Mouse (Mus musculus): ENCODE data around the gene Faf1. TPM values are rescaled to one million over a fixed set of nuclear protein-coding genes. Genes with fewer than 3 reads are reported as not detected.

Gene Faf1
- polyA plus RNA-seq, 1 experiment from 2014 or later: 16.5 TPM

DNA sequence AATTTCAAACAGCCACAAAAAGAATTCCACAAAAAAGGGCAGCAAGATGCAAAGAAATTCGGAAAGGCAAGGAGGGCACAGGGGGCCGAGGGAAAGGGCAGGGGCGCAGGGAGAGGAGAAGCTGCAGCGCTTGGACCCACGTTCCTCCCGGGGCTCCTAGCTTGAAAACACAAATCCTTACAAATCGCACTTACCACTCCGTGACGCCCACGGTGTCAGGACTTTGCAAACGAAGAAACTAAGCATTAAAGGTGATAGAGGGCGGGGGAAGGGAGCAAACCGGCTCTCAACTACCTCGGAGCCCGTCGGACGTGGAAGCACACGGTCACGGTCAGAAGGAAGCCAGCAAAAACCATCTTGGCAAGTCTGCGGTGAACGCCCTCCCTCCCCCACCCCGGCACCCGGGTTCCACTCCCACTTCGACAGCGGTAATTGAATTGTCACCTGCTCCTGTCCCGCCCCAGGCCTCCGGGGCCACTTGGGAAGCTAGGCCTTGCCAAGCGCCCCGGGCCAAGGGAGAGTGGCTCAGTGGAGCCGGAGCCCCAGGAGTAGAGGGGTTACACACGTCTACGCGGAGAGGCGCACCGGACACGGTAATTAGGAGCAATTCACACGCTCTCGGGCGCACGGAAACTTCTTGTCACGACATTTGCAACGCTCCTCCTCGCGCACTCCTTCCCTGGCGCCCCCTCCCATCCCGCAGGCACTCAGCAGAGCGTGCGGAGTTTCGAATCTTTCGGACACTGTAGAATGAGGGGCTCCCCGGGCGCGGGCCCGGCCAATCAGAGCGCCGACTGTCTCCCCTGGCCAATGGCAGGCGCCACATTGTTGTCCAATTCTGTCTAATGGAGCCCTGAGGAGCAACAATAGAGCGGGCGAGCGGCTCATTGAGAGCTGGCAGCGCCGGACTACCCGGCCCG is 301.0 kb downstream of the Faf1 start, which contains the start of gene Dmrta2:
Dmrta2 (plus strand) TSS at position 906 of the 920 bp plus-strand sequence.
- DNase-seq: no peak
- peaks cover 18% of the 10 kb centered on the region for H3K4me1 ChIP-seq (replicated peaks)

DNA sequence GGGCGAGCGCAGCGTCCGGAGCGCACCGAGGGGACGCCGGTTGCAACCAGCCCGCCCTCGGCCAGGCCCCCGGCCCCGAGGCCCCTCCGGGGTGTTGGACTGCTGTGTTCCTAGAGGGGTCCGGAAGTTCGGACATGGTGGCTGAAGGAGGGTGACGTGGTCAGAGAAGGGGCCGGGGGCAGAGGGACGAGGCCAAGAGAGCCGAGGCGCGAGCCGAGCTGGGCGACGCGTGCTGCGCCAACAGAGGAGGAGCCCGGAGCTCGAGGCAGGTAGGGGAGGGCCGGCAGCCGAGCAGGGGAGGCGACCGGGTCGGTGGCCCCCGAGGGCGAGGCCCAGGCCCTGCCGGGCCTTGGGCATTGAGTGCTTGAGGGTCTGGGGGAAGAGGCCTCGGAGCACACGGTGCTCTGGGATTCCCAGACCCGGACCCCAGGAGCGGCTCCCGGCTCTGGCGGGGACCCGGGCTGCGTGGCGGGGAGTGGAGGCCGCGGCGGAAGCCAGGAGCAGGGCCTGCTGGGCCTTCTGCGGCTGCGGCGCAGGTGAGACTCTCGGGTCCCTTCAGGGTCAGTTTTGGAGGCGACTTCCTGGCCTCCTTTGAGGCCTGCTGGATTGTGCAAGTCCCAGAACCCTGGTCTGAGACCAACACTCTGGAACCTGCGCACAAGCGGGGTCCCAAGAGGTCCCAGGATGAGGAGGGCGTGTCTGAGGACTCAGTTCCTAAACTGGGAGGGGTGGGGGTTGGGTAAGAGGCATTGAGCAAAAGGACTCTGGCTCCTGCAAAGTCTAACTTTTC is 301.9 kb downstream of the Faf1 start:
- H3K4me2 ChIP-seq: peak overlapping the region; percentile 54
- ATAC-seq (ENCODE audit: low read depth): peak; percentile 40; the same call in 1 of the 2 replicates

More for the DNA sequence above, 301.0 kb downstream of the Faf1 start, which contains the start of gene Dmrta2:
- peaks cover 99% of the 10 kb centered on the region for H3K27me3 ChIP-seq
- no peak within 1 kb of the TSS for H3K27ac ChIP-seq
- 2% methylated on average over 64 of the region's 64 CpGs for WGBS (ENCODE audit: insufficient replicate concordance)
- no peak within 1 kb of the TSS for H3K9ac ChIP-seq
- 0 out of 2 replicates have a peak, but pooled peaks have one; percentile 11 for ATAC-seq (ENCODE audit: low read depth)
- H3K4me2 ChIP-seq: peak within 1 kb of the TSS; percentile 54
- H3K36me3 ChIP-seq: no peaks in the 10 kb centered on the region
- H3K4me3 ChIP-seq (replicated peaks): peak within 1 kb of the TSS; percentile 37
- no peaks in the 10 kb centered on the region for H3K9me3 ChIP-seq (replicated peaks)

DNA sequence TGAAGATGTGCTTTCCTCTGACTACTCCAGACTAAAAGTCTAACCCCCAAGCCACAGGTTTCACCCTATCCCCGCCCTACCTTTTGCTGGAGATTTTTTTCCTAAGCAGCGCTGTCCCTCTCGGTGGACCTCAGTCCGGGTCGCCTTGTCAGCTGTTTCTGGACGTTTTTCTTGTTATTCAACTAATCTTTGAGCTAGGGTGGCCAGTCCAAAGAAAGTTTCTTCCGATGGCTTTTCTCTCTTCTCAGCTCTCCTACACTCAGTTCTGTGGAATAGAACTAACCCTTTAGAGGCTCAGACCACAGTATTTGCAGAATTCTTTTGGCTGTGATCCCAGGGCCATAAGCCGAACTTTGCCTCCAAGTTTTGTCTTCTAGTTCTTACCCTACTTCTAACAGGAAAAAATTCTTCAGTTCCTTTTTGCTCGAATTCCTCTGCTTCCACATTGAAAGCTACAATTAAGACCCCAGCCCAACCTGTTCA is 302.5 kb downstream of the Faf1 start:
- Histone ChIP-seq H3K27me3 (peaks cover 100% of the 10 kb centered on the region), H3K4me2 (no peak overlapping the region), H3K9me3 (replicated peaks) (no peaks in the 10 kb centered on the region), H3K27ac (no peak overlapping the region), H3K9ac (no peak overlapping the region), H3K36me3 (no peaks in the 10 kb centered on the region), H3K4me3 (replicated peaks) (no peak overlapping the region), H3K4me1 (replicated peaks) (peaks cover 27% of the 10 kb centered on the region)
- no peak for ATAC-seq (ENCODE audit: low read depth)
- 5% methylated on average over 9 of the region's 9 CpGs for WGBS (ENCODE audit: insufficient replicate concordance)
- no peak for DNase-seq

More for the DNA sequence above, 301.9 kb downstream of the Faf1 start:
- Histone ChIP-seq H3K4me1 (replicated peaks) (peaks cover 21% of the 10 kb centered on the region), H3K9me3 (replicated peaks) (no peaks in the 10 kb centered on the region), H3K4me3 (replicated peaks) (peak overlapping the region; percentile 37), H3K27me3 (peaks cover 100% of the 10 kb centered on the region), H3K36me3 (no peaks in the 10 kb centered on the region), H3K9ac (no peak overlapping the region), H3K27ac (no peak overlapping the region)
- no peak for DNase-seq
- 5% methylated on average over 56 of the region's 56 CpGs for WGBS (ENCODE audit: insufficient replicate concordance)

DNA sequence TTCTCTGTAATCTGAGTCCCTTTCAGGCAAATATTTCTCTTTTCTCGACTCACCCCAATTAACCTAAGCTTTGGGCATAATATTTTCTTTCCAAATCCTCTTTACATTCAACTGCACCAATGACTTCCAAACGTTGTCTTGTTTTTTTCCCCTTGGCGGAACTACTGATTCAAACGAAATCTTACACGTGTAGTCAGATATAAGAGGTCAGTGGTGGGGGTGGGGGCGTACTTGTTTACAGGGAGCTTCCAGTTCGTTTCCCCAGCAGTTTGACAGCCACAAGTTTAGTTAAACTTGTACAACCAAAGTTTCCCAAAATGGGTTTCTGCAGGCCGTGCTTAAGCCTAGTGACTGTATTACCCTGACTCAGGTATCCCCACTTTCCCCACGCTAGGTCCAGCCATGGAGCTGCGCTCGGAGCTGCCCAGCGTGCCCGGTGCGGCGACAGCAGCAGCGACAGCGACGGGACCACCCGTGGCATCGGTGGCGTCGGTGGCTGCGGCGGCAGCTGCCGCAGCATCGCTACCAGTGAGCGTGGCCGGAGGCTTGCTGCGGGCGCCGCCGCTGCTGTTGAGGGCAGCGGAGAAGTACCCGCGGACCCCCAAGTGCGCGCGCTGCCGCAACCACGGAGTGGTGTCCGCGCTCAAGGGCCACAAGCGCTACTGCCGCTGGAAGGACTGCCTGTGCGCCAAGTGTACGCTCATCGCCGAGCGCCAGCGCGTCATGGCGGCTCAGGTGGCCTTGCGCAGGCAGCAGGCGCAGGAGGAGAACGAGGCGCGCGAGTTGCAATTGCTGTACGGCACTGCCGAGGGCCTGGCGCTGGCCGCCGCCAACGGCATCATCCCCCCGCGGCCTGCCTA is 303.3 kb downstream of the Faf1 start:
- no peak for DNase-seq
- Histone ChIP-seq H3K9ac (no peak overlapping the region), H3K36me3 (no peaks in the 10 kb centered on the region), H3K27ac (no peak overlapping the region), H3K4me3 (replicated peaks) (peak overlapping the region; percentile 19; the same call in 1 of the 2 replicates), H3K4me2 (no peak overlapping the region), H3K4me1 (replicated peaks) (peaks cover 28% of the 10 kb centered on the region), H3K9me3 (replicated peaks) (no peaks in the 10 kb centered on the region), H3K27me3 (peaks cover 100% of the 10 kb centered on the region)
- 2% methylated on average over 66 of the region's 66 CpGs for WGBS (ENCODE audit: insufficient replicate concordance)
- ATAC-seq (ENCODE audit: low read depth): no peak

DNA sequence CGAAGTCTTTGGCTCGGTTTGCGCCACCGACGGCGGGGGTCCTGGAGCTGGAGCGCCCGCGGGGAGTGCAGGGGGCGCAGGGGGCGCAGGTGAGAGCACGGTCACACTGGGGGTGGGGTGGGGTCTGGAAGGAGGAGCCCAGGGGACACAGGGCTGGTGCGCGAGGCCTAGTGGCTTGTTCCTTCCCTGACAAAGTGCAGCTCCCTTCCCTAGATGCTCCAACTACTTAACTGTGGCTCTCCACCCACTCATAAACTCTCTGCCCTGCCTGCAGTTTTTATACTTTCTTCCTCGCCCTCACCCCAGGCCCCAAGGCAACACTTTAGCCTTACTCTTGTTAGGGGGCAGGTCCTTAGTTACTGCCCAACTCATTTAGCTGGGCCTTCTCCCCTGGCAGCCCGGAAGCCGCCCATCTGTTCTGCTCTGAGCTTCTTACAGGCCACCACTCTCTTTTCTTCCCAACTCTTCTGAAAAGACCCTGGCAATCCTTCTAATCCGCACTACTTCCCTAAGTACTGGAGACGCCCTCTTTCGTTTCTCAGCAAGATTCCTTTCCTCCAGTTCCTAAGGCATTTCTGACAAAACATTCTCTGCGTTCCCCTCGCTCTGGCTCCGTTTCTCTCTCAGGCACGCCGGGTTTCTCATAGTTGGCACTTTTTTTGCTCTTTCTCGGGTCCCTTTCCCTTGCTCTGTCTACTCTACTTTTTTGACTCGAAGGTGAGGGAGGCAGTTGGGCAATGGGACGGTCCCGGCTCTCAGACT is 304.1 kb downstream of the Faf1 start:
- H3K4me1 ChIP-seq (replicated peaks): peaks cover 28% of the 10 kb centered on the region
- no peak for DNase-seq
- H3K36me3 ChIP-seq: no peaks in the 10 kb centered on the region
- H3K27ac ChIP-seq: no peak overlapping the region
- H3K27me3 ChIP-seq: peaks cover 100% of the 10 kb centered on the region
- H3K9me3 ChIP-seq (replicated peaks): no peaks in the 10 kb centered on the region
- 7% methylated on average over 29 of the region's 29 CpGs for WGBS (ENCODE audit: insufficient replicate concordance)
- no peak for ATAC-seq (ENCODE audit: low read depth)
- no peak overlapping the region for H3K4me3 ChIP-seq (replicated peaks)
- no peak overlapping the region for H3K9ac ChIP-seq
- no peak overlapping the region for H3K4me2 ChIP-seq

DNA sequence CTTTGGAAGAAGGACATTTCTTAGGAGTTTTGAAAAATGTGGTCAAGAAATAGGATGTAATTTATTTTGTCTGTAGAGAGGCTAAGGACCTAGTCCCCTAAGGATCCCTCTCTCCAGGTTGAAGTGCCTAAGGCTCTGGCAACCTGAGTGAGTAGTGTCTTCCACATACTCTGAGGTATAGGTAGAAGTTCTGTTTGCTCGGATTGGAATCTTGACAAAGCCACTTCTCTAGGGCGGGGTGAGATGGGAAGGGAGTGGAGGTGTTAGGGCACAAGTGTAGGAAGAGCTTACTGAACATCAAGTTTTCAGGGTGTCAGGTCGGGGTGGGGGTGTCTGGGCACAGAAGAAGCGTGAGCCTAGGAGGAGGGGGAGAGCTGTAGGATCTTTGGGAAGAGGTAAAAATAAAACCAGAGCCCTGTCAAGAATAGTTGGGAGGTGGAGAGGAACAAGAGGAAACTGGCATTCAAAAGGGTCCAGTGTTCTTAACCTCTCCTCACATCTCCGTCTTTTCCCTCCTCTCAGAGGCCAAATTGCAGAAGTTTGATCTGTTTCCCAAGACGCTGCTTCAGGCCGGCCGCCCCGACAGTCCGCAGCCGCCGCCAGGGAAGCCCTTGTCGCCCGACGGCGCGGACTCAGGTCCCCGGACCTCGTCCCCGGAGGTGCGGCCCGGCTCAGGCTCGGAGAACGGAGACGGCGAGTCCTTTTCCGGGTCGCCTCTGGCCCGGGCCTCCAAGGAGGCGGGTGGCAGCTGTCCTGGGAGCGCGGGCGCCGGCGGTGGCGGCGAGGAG is 304.9 kb downstream of the Faf1 start:
- DNase-seq (no peak), ATAC-seq (ENCODE audit: low read depth) (no peak)
- H3K9me3 ChIP-seq (replicated peaks): no peaks in the 10 kb centered on the region
- peak overlapping the region; percentile 32 for H3K4me3 ChIP-seq (replicated peaks)
- H3K4me2 ChIP-seq: peak overlapping the region; percentile 40; the same call in 1 of the 2 replicates
- H3K27me3 ChIP-seq: peaks cover 100% of the 10 kb centered on the region
- WGBS (ENCODE audit: insufficient replicate concordance): 2% methylated on average over 35 of the region's 37 CpGs
- H3K9ac ChIP-seq: no peak overlapping the region
- no peaks in the 10 kb centered on the region for H3K36me3 ChIP-seq
- peaks cover 28% of the 10 kb centered on the region for H3K4me1 ChIP-seq (replicated peaks)
- H3K27ac ChIP-seq: no peak overlapping the region

DNA sequence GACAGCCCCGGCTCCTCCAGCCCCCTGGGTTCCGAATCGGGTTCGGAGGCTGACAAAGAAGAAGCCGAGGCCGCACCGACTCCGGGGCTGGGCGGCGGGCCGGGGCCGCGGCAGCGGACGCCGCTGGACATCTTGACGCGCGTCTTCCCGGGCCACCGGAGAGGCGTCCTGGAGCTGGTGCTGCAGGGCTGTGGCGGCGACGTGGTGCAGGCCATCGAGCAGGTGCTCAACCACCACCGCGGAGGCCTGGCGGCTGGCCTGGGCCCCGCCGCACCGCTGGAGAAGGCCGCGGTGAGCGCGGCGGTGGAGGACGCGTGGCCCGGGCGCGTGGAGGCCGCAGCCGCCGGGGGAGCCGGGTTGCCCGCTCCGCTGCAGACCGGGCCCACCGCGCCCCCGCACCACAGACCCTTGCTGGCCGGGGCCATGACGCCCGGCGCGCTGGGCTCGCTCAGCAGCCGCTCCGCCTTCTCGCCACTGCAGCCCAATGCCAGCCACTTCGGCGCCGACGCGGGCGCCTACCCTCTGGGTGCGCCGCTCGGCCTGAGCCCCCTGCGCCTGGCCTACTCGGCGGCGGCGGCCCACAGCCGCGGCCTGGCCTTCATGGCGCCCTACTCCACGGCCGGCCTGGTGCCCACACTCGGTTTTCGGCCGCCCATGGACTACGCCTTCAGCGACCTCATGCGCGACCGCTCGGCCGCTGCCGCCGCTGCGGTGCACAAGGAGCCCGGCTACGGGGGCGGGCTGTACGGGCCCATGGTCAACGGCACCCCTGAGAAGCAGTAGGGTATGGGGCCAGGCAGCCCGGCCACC is 305.7 kb downstream of the Faf1 start:
- H3K27ac ChIP-seq: no peak overlapping the region
- no peaks in the 10 kb centered on the region for H3K36me3 ChIP-seq
- H3K4me2 ChIP-seq: peak overlapping the region; percentile 40
- H3K4me1 ChIP-seq (replicated peaks): peaks cover 28% of the 10 kb centered on the region
- H3K27me3 ChIP-seq: peaks cover 100% of the 10 kb centered on the region
- peak overlapping the region; percentile 32 for H3K4me3 ChIP-seq (replicated peaks)
- H3K9ac ChIP-seq: no peak overlapping the region
- H3K9me3 ChIP-seq (replicated peaks): no peaks in the 10 kb centered on the region
- 2% methylated on average over 82 of the region's 99 CpGs for WGBS (ENCODE audit: insufficient replicate concordance)
- DNase-seq: no peak
- no peak for ATAC-seq (ENCODE audit: low read depth)

DNA sequence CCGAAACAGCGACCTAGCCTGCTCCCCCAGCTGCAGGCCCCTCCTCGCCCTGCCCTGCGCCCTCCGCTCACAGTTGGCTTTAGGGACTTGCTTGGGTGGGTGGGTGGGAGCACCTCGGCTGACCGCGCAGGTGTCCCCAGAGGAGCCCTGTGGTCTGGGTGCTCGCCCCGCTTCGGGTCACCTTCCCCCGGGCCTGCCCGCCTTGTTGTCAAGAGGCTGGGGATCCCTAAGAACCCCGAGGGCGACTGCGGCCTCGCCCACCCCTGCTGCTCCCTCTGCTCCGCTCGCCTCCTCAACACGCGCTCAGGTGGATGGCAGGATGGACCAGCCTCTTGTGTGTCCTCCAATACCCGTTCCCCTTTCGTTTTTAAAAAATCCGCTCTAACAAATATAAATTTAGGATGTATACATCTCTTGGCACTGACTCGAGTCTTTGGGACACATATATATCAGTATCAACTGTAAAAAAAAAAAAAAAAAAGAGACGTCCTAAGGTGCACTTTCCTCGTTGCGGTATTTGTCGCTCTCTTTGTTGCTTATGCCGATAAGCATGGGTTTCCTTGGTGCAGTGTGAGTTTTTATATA is 306.4 kb downstream of the Faf1 start:
- peaks cover 25% of the 10 kb centered on the region for H3K4me1 ChIP-seq (replicated peaks)
- no peak overlapping the region for H3K27ac ChIP-seq
- H3K4me2 ChIP-seq: peak overlapping the region; percentile 40
- no peak for DNase-seq
- H3K27me3 ChIP-seq: peaks cover 100% of the 10 kb centered on the region
- H3K36me3 ChIP-seq: no peaks in the 10 kb centered on the region
- H3K4me3 ChIP-seq (replicated peaks): peak overlapping the region; percentile 32; the same call in 1 of the 2 replicates
- no peak for ATAC-seq (ENCODE audit: low read depth)
- H3K9ac ChIP-seq: no peak overlapping the region
- WGBS (ENCODE audit: insufficient replicate concordance): 3% methylated on average over 26 of the region's 30 CpGs
- no peaks in the 10 kb centered on the region for H3K9me3 ChIP-seq (replicated peaks)
